Comparison of ENCODE assay signal across 8 mouse cellular contexts in the genomic region with DNA sequence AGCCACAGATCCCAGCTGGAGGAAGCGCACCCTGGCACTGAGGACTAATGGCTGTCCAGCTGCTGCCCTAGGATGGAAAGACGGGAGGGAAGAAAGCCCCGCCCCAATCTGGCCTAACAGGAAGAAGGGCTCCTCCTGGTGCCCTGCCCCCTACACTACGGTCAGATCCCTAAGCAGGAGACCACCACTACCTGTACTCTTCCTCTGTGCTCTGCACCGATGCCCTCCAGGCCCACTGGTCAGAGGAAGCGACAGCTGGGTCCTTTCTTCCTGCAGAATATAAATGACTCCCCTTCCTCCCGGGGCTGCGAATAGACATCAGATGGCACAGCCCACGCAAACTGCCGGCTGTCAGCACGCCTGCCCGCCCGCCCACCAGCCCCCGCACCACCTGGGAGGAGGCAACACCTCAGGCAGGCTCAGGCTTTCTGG. TPM values are rescaled to one million over a fixed set of nuclear protein-coding genes. Genes with fewer than 3 reads are reported as not detected.
DNase-seq lines count a peak whose midpoint lies in the region; ATAC-seq and TF ChIP-seq lines count a peak whose summit lies in the region.

No protein-coding gene starts in this region.

- H3K79me2 ChIP-seq in myocyte (ENCODE audit: control insufficient read depth, insufficient read depth) = no peaks in the 10 kb centered on the region

- H3K27ac ChIP-seq in forebrain, embryonic 10.5 days = peak overlapping the region; percentile 68
- peak overlapping the region; percentile 13 for H3K27ac ChIP-seq in hindbrain, embryonic 16.5 days (ENCODE audit: low read depth, low read length)
- H3K27ac ChIP-seq in limb, embryonic 10.5 days = peak overlapping the region; percentile 67
- no peak overlapping the region for H3K27ac ChIP-seq in thymus, adult 2 months (ENCODE audit: control insufficient read depth, insufficient read depth, low read length)

- peak overlapping the region; percentile 14 for H3K4me3 ChIP-seq in forebrain, embryonic 10.5 days
- no peak overlapping the region for H3K4me3 ChIP-seq in hindbrain, embryonic 16.5 days (ENCODE audit: low read length)
- peak overlapping the region; percentile 25 for H3K4me3 ChIP-seq in limb, embryonic 10.5 days
- no peak overlapping the region for H3K4me3 ChIP-seq in myocyte
- no peak overlapping the region for H3K4me3 ChIP-seq in thymus, adult 2 months (ENCODE audit: control insufficient read depth, insufficient read depth, low read length)

- peak; percentile 42 for DNase-seq in ovary, postnatal 36 days (ENCODE audit: low spot score)
- DNase-seq in ovary, adult 18-20 months (ENCODE audit: low spot score) = no peak
- no peak for DNase-seq in forebrain, embryonic 10.5 days (ENCODE audit: extremely low spot score, low spot score)
- DNase-seq in limb, embryonic 10.5 days (ENCODE audit: low spot score) = peak; percentile 71
- DNase-seq in thymus, adult 2 months = no peak

- ATAC-seq in hindbrain, embryonic 16.5 days = peak; percentile 21
- ATAC-seq in CD4-positive, CD25-positive, alpha-beta regulatory T cell, adult 4 months = no peak

- no peaks in the 10 kb centered on the region for H3K27me3 ChIP-seq in forebrain, embryonic 10.5 days (ENCODE audit: poor library complexity, severe bottlenecking)
- H3K27me3 ChIP-seq in hindbrain, embryonic 16.5 days (replicated peaks; ENCODE audit: control insufficient read depth, insufficient read depth, low read length) = no peaks in the 10 kb centered on the region
- no peaks in the 10 kb centered on the region for H3K27me3 ChIP-seq in limb, embryonic 10.5 days (ENCODE audit: low read depth, poor library complexity, severe bottlenecking)
- no peaks in the 10 kb centered on the region for H3K27me3 ChIP-seq in myocyte (ENCODE audit: control insufficient read depth, insufficient read depth, insufficient read length)
- no peaks in the 10 kb centered on the region for H3K27me3 ChIP-seq in thymus, adult 2 months (ENCODE audit: control insufficient read depth, insufficient read depth, low read length)

- peak overlapping the region; percentile 30 for H3K4me2 ChIP-seq in hindbrain, embryonic 16.5 days (ENCODE audit: low read length)
- H3K4me2 ChIP-seq in myocyte (ENCODE audit: low read depth) = no peak overlapping the region

- H3K36me3 ChIP-seq in forebrain, embryonic 10.5 days (replicated peaks) = peaks cover 23% of the 10 kb centered on the region
- H3K36me3 ChIP-seq in hindbrain, embryonic 16.5 days (ENCODE audit: control insufficient read depth, insufficient read depth, low read length) = peaks cover 5% of the 10 kb centered on the region
- peaks cover 22% of the 10 kb centered on the region for H3K36me3 ChIP-seq in limb, embryonic 10.5 days
- H3K36me3 ChIP-seq in myocyte (ENCODE audit: control insufficient read depth, insufficient read depth) = no peaks in the 10 kb centered on the region
- no peaks in the 10 kb centered on the region for H3K36me3 ChIP-seq in thymus, adult 2 months (ENCODE audit: control insufficient read depth, insufficient read depth, low read length)

- WGBS in forebrain, embryonic 10.5 days = 24% methylated on average over 14 of the region's 14 CpGs
- WGBS in hindbrain, embryonic 16.5 days = 6% methylated on average over 14 of the region's 14 CpGs
- 13% methylated on average over 14 of the region's 14 CpGs for WGBS in limb, embryonic 10.5 days
- WGBS in thymus, adult 2 months = 83% methylated on average over 14 of the region's 14 CpGs

- peaks cover 48% of the 10 kb centered on the region for H3K4me1 ChIP-seq in forebrain, embryonic 10.5 days
- H3K4me1 ChIP-seq in hindbrain, embryonic 16.5 days (ENCODE audit: control insufficient read depth, insufficient read depth, low read depth, low read length) = peaks cover 22% of the 10 kb centered on the region
- peaks cover 63% of the 10 kb centered on the region for H3K4me1 ChIP-seq in limb, embryonic 10.5 days
- peaks cover 13% of the 10 kb centered on the region for H3K4me1 ChIP-seq in thymus, adult 2 months (replicated peaks; ENCODE audit: control insufficient read depth, insufficient read depth, low read length)

- no peaks in the 10 kb centered on the region for H3K9me3 ChIP-seq in forebrain, embryonic 10.5 days
- H3K9me3 ChIP-seq in hindbrain, embryonic 16.5 days (ENCODE audit: control insufficient read depth, low read length) = no peaks in the 10 kb centered on the region
- H3K9me3 ChIP-seq in limb, embryonic 10.5 days (replicated peaks) = no peaks in the 10 kb centered on the region

- no peak overlapping the region for H3ac ChIP-seq in myocyte (ENCODE audit: control insufficient read depth, insufficient read length)

- TF ChIP-seq POLR2A in myocyte (IDR thresholded peaks at IDR 0.05; ENCODE audit: insufficient read length, low read depth) = no peak
- no peak for TF ChIP-seq POLR2A in thymus, adult 2 months (IDR thresholded peaks at IDR 0.05; ENCODE audit: control insufficient read depth, extremely low read depth, insufficient read depth, low read length, poor library complexity)

- peak overlapping the region; percentile 54 for H3K9ac ChIP-seq in hindbrain, embryonic 16.5 days (ENCODE audit: low read depth, low read length)

- TF ChIP-seq CTCF in thymus, adult 2 months (IDR thresholded peaks at IDR 0.05; ENCODE audit: borderline replicate concordance, control insufficient read depth, extremely low read depth, insufficient read depth, low read length, poor library complexity) = no peak

TF ChIP-seq in myocyte, 11 proteins besides CTCF, POLR2A, EP300 and RAD21:
- TF ChIP-seq MYOD1 (IDR thresholded peaks at IDR 0.05; ENCODE audit: control insufficient read depth in 1 of 3, insufficient read length in 2 of 3, low read depth in 2 of 3) (peak in 2 of 3 experiments; percentile 11 to 53), TCF3 (IDR thresholded peaks at IDR 0.05; ENCODE audit: insufficient read length, low read depth) (no peak)
TF ChIP-seq in myocyte: peak in this region for 1.

RNA-seq across cellular contexts. Expression of a gene that starts 3.9 kb away (rescaled TPM):
- polyA plus RNA-seq in forebrain, embryonic 10.5 days (2016; fragmentation: Nextera tagmentation; extraction: Ambion mirVana) = 3.7 and 4.2 TPM in 2 replicates
- polyA plus RNA-seq in hindbrain, embryonic 16.5 days (2015; fragmentation: Nextera tagmentation; extraction: Ambion mirVana) = 2.7 and 3.9 TPM in 2 replicates
- 1.6 and 2.1 TPM in 2 replicates for polyA plus RNA-seq in limb, embryonic 10.5 days (2016; fragmentation: Nextera tagmentation; extraction: Ambion mirVana)
- 3.2 TPM for polyA plus RNA-seq in myocyte (2012; fragmentation: generic; extraction: Trizol)
- polyA plus RNA-seq in thymus, adult 2 months (2012; rRNA removed) = 21.9 and 23.0 TPM in 2 replicates
- polyA plus RNA-seq in CD4-positive, CD25-positive, alpha-beta regulatory T cell, adult 4 months (2017; shearing (Covaris generic)) = 1 to 10 TPM; 7.7 to 8.8 TPM

RNA-seq across cellular contexts. Expression of a gene that starts 10.9 kb away (rescaled TPM):
- polyA plus RNA-seq in forebrain, embryonic 10.5 days (2016; fragmentation: Nextera tagmentation; extraction: Ambion mirVana) = 3.0 and 3.4 TPM in 2 replicates
- polyA plus RNA-seq in hindbrain, embryonic 16.5 days (2015; fragmentation: Nextera tagmentation; extraction: Ambion mirVana) = 9.8 and 13.3 TPM in 2 replicates
- 2.6 and 3.0 TPM in 2 replicates for polyA plus RNA-seq in limb, embryonic 10.5 days (2016; fragmentation: Nextera tagmentation; extraction: Ambion mirVana)
- 3.3 TPM for polyA plus RNA-seq in myocyte (2012; fragmentation: generic; extraction: Trizol)
- 10.8 and 11.2 TPM in 2 replicates for polyA plus RNA-seq in thymus, adult 2 months (2012; rRNA removed)
- under 1 TPM; 0.32 to 0.54 TPM for polyA plus RNA-seq in CD4-positive, CD25-positive, alpha-beta regulatory T cell, adult 4 months (2017; shearing (Covaris generic))

RNA-seq across cellular contexts. Expression of a gene that starts 13.7 kb away (rescaled TPM):
- 20.2 and 20.3 TPM in 2 replicates for polyA plus RNA-seq in forebrain, embryonic 10.5 days (2016; fragmentation: Nextera tagmentation; extraction: Ambion mirVana)
- 19.6 and 21.4 TPM in 2 replicates for polyA plus RNA-seq in hindbrain, embryonic 16.5 days (2015; fragmentation: Nextera tagmentation; extraction: Ambion mirVana)
- 23.3 and 25.7 TPM in 2 replicates for polyA plus RNA-seq in limb, embryonic 10.5 days (2016; fragmentation: Nextera tagmentation; extraction: Ambion mirVana)
- 2.7 TPM for polyA plus RNA-seq in myocyte (2012; fragmentation: generic; extraction: Trizol)
- 38.0 and 38.8 TPM in 2 replicates for polyA plus RNA-seq in thymus, adult 2 months (2012; rRNA removed)
- polyA plus RNA-seq in CD4-positive, CD25-positive, alpha-beta regulatory T cell, adult 4 months (2017; shearing (Covaris generic)) = 1 to 10 TPM; 4.9 to 8.5 TPM

RNA-seq across cellular contexts. Expression of a gene that starts 29.4 kb away (rescaled TPM):
- polyA plus RNA-seq in forebrain, embryonic 10.5 days (2016; fragmentation: Nextera tagmentation; extraction: Ambion mirVana) = 0.98 and 1.0 TPM in 2 replicates
- polyA plus RNA-seq in hindbrain, embryonic 16.5 days (2015; fragmentation: Nextera tagmentation; extraction: Ambion mirVana) = 0.35 and 1.4 TPM in 2 replicates
- 0.23 and 0.56 TPM in 2 replicates for polyA plus RNA-seq in limb, embryonic 10.5 days (2016; fragmentation: Nextera tagmentation; extraction: Ambion mirVana)
- 0.28 TPM for polyA plus RNA-seq in myocyte (2012; fragmentation: generic; extraction: Trizol)
- 0.40 and 0.62 TPM in 2 replicates for polyA plus RNA-seq in thymus, adult 2 months (2012; rRNA removed)
- under 1 TPM in 1 of 2 experiments, not detected in 1; 0.08 TPM for polyA plus RNA-seq in CD4-positive, CD25-positive, alpha-beta regulatory T cell, adult 4 months (2017; shearing (Covaris generic))

RNA-seq across cellular contexts. Expression of a gene that starts 42.4 kb away (rescaled TPM):
- 0.15 and 0.21 TPM in 2 replicates for polyA plus RNA-seq in forebrain, embryonic 10.5 days (2016; fragmentation: Nextera tagmentation; extraction: Ambion mirVana)
- polyA plus RNA-seq in hindbrain, embryonic 16.5 days (2015; fragmentation: Nextera tagmentation; extraction: Ambion mirVana) = 8.4 and 10.6 TPM in 2 replicates
- 0.08 TPM in 1 of 2 replicates, not detected in the other for polyA plus RNA-seq in limb, embryonic 10.5 days (2016; fragmentation: Nextera tagmentation; extraction: Ambion mirVana)
- polyA plus RNA-seq in myocyte (2012; fragmentation: generic; extraction: Trizol) = 0.06 TPM
- polyA plus RNA-seq in thymus, adult 2 months (2012; rRNA removed) = not detected in 2 replicates
- polyA plus RNA-seq in CD4-positive, CD25-positive, alpha-beta regulatory T cell, adult 4 months (2017; shearing (Covaris generic)) = under 1 TPM in 1 of 2 experiments, not detected in 1; 0.15 TPM

Comparison
In these comparisons a context has a peak if more than half of its experiments do, and no peak if none do; other contexts are left out.
1. DNase-seq: peak in ovary, postnatal 36 days (single experiment) and limb, embryonic 10.5 days (single experiment); none in ovary, adult 18-20 months (single experiment), forebrain, embryonic 10.5 days (single experiment) and thymus, adult 2 months (single experiment).
2. H3K4me3 ChIP-seq: peak in forebrain, embryonic 10.5 days (single experiment) and limb, embryonic 10.5 days (single experiment); none in hindbrain, embryonic 16.5 days (single experiment), myocyte (single experiment) and thymus, adult 2 months (single experiment).